Mouse (Mus musculus) liver, embryonic 13.5 days (tissue): Measurements from ENCODE around the gene Hes5. TPM values are rescaled to one million over a fixed set of nuclear protein-coding genes. Genes with fewer than 3 reads are reported as not detected.

Experiments
- ATAC-seq: fragments of 200-750 bp; cut with Nextera tagmentation; 2 replicates; pipeline ENCODE4 v1.8.0; 2017; ENCODE audit warnings: low read depth, mild to moderate bottlenecking, moderate number of reproducible peaks, moderate library complexity
- DNase-seq: peaks from one replicate; pipeline ENCODE4 v3.0.0; 2022
- H3K27ac ChIP-seq: fragments of 300-500 bp; sonication (generic); 2 replicates; pipeline ENCODE4 v1.5.1; 2015; ENCODE audit warnings: moderate library complexity, mild to moderate bottlenecking, inconsistent platforms
- H3K27me3 ChIP-seq: fragments of 300-500 bp; sonication (generic); 2 replicates; pipeline ENCODE4 v1.6.1; 2015; ENCODE audit warnings: mild to moderate bottlenecking, inconsistent platforms
- H3K36me3 ChIP-seq: fragments of 300-500 bp; sonication (generic); 2 replicates; pipeline ENCODE4 v1.6.1; 2015; ENCODE audit warnings: mild to moderate bottlenecking, inconsistent platforms
- H3K4me1 ChIP-seq: fragments of 300-500 bp; sonication (generic); replicated peaks from 2 replicates; pipeline ENCODE4 v1.6.1; 2015; ENCODE audit warnings: inconsistent platforms
- H3K4me2 ChIP-seq: fragments of 300-500 bp; sonication (generic); 2 replicates; pipeline ENCODE4 v1.6.1; 2015; ENCODE audit warnings: inconsistent platforms, mild to moderate bottlenecking, moderate library complexity
- H3K4me3 ChIP-seq: fragments of 300-500 bp; sonication (generic); replicated peaks from 2 replicates; pipeline ENCODE4 v1.5.1; 2015; ENCODE audit warnings: mild to moderate bottlenecking, inconsistent platforms
- H3K9ac ChIP-seq: fragments of 300-500 bp; sonication (generic); 2 replicates; pipeline ENCODE4 v1.6.1; 2015; ENCODE audit warnings: mild to moderate bottlenecking, inconsistent platforms
- H3K9me3 ChIP-seq: fragments of 300-500 bp; sonication (generic); replicated peaks from 2 replicates; pipeline ENCODE4 v1.6.1; 2016; ENCODE audit warnings: inconsistent platforms
- WGBS: fragments of 180-500 bp; shearing (Covaris S2); methylation state at CpG from one replicate; pipeline ENCODE4 v1.1.7; 2015; ENCODE audit not compliant: insufficient replicate concordance; 5-methylcytosine and 5-hydroxymethylcytosine counted together
- polyA plus RNA-seq: library from polyadenylated mRNA; unstranded; fragments of >200 nt; fragmentation: Nextera tagmentation; extraction: Ambion mirVana; gene quantifications from 2 replicates; pipeline ENCODE4 v1.2.1, GENCODE M21; 2015

The Hes5 gene
- polyA plus RNA-seq = 0.08 and 0.23 TPM in 2 replicates

DNA sequence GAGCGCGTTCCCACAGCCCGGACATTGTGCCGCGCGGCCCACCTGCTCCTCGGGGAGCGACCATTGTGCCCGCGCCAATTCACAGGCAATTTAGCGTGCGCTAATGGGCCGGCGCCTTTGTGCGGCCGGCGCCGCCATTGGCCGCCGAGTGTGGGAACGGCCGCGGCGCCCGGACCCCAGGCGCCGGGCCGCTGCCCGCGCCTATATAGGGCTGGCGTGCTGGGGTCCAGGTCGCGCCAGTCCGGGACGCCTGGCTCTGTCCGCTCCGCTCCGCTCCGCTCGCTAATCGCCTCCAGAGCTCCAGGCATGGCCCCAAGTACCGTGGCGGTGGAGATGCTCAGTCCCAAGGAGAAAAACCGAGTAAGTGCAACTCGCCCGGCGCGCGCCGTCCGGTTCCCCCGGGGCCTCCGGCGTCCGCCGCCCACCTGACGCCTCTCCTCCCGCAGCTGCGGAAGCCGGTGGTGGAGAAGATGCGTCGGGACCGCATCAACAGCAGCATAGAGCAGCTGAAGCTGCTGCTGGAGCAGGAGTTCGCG is at the start of gene Hes5:
TSS of gene Hes5 (plus strand) at position 234 of the 536 bp plus-strand sequence.
- Histone ChIP-seq H3K4me3 (peak within 1 kb of the TSS; percentile 46), H3K27me3 (peaks cover 80% of the 10 kb centered on the region), H3K9ac (no peak within 1 kb of the TSS), H3K27ac (no peak within 1 kb of the TSS), H3K36me3 (peaks cover 2% of the 10 kb centered on the region), H3K4me1 (peaks cover 48% of the 10 kb centered on the region), H3K4me2 (peak within 1 kb of the TSS; percentile 61), H3K9me3 (no peaks in the 10 kb centered on the region)
- DNase-seq (no peak), ATAC-seq (no peak)
- WGBS = 2% methylated on average over 55 of the region's 65 CpGs

DNA sequence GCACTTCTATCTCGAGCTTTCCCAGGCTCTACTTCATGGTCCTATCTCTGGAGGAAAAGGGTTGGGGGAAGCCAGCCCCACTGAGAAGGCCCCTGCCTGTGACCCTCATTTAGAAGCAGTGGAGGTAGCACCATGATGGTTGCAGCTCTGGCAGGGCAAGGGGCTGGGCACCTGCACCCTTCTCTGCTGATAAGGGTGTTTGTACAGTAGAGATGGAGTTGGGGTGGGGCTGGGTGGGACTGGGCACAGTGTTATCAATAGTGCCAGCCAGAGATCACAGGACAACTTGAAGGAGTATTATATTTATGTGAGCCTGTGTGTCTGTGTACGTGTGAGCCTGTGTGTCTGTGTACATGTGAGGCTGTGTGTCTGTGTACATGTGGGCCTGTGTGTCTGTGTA is 49.1 kb upstream of the Hes5 start:
- Histone ChIP-seq H3K9ac (peak overlapping the region; percentile 77), H3K4me1 (peaks cover 91% of the 10 kb centered on the region), H3K4me2 (peak overlapping the region; percentile 62), H3K36me3 (peaks cover 32% of the 10 kb centered on the region), H3K27ac (peak overlapping the region; percentile 98), H3K4me3 (peak overlapping the region; percentile 33), H3K27me3 (no peaks in the 10 kb centered on the region), H3K9me3 (no peaks in the 10 kb centered on the region)
- peak; percentile 92 for ATAC-seq
- WGBS = 8% methylated on average over 2 of the region's 2 CpGs
- peak; percentile 74 for DNase-seq

DNA sequence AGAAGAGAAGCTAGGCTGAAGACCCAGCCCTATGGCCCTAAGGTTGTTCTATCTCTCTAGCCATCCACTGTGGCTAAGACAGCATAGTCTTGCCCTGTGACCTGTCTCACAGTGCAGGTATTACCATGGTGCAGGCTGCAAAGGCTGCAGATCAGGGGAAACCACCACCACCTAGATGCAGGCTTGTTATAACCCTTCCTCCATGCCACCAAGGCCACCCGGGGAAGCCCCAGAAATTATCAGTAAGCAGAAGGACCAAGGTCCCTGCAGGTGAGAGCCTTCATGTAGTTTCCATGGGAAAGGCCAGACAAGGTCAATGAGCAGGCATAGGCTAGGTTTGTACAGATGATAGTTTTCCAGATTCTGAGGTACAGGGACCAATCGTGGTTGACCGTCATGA is 46.9 kb upstream of the Hes5 start:
- WGBS = 77% methylated on average over 3 of the region's 3 CpGs
- H3K9me3 ChIP-seq = 0 out of 2 replicates have a peak, but pooled peaks cover 4% of the 10 kb centered on the region
- peaks cover 96% of the 10 kb centered on the region for H3K4me1 ChIP-seq
- H3K36me3 ChIP-seq = peaks cover 54% of the 10 kb centered on the region
- ATAC-seq = no peak
- H3K9ac ChIP-seq = peak overlapping the region; percentile 69
- no peak overlapping the region for H3K4me2 ChIP-seq
- no peaks in the 10 kb centered on the region for H3K27me3 ChIP-seq
- H3K27ac ChIP-seq = peak overlapping the region; percentile 98
- no peak for DNase-seq
- no peak overlapping the region for H3K4me3 ChIP-seq

DNA sequence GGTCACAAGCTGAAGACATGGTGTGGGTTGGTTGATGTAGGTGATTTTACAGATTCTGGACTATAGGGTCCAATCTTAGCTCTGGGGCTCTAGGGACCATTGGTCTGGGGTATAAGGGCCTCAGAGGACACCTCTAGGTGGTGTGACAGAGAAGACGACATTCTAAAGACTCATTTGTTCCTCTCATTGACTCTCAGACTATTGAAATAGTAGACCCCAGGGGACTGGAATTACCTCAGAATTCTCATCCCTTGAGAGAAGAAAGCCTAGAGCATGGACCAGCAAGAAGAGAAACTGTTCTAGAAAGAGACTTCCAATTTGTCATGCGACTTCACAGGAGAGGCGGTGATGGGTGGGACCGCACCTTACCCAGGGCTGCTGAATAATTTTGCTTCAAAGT is 46.5 kb upstream of the Hes5 start:
- Histone ChIP-seq H3K36me3 (peaks cover 58% of the 10 kb centered on the region), H3K4me1 (peaks cover 95% of the 10 kb centered on the region), H3K27me3 (no peaks in the 10 kb centered on the region), H3K4me2 (no peak overlapping the region), H3K27ac (peak overlapping the region; percentile 98), H3K9ac (peak overlapping the region; percentile 69), H3K4me3 (no peak overlapping the region), H3K9me3 (0 out of 2 replicates have a peak, but pooled peaks cover 4% of the 10 kb centered on the region)
- DNase-seq (no peak), ATAC-seq (no peak)
- WGBS = 92% methylated on average over 4 of the region's 4 CpGs

DNA sequence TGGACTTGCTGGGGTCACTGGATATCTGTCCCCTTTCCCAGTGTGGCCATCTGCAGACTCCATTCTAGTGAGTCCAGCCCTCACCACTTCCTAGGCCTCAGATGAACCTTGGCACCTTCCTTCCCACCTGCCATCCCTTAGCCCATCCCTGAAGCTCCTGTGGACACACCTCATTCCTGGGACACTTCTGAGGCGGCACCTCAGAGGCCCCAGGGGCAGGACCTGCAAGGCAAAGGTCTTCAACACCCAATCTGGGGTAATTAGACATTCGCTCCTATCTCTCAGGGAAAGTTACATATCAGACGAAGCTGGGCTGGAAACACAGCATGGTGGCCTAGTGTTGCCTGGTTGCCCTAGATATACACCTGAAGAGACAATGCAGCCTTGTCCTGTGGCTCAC is 46.0 kb upstream of the Hes5 start:
- Histone ChIP-seq H3K9ac (peak overlapping the region; percentile 69; the same call in 1 of the 2 replicates), H3K36me3 (peaks cover 61% of the 10 kb centered on the region), H3K9me3 (0 out of 2 replicates have a peak, but pooled peaks cover 4% of the 10 kb centered on the region), H3K4me3 (no peak overlapping the region), H3K4me1 (peaks cover 91% of the 10 kb centered on the region), H3K4me2 (no peak overlapping the region), H3K27ac (peak overlapping the region; percentile 98), H3K27me3 (no peaks in the 10 kb centered on the region)
- ATAC-seq = no peak
- DNase-seq = no peak
- WGBS = 32% methylated on average over 3 of the region's 3 CpGs

DNA sequence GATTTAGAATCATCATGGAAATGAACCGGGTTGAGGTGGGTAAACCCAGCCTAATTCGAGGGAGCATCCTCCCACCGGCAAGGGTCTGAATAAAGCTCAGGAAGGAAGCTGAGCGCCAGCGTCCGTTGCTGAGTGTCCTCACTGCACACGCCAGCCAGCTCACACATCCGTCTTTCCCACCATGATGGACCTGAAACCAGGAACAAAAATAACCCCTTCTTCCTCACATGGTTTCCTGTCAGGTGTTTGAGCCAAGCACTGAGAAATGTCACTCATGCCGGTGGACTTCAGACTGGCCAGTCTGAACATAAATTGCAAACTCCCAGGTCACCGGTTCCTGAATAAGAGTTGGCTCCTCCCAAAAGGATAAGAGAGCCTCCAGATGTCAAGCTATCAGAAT is 45.4 kb upstream of the Hes5 start:
- no peaks in the 10 kb centered on the region for H3K27me3 ChIP-seq
- peaks cover 67% of the 10 kb centered on the region for H3K36me3 ChIP-seq
- 0 out of 2 replicates have a peak, but pooled peaks cover 4% of the 10 kb centered on the region for H3K9me3 ChIP-seq
- 0 out of 2 replicates have a peak overlapping the region, but pooled peaks have one; percentile 2 for H3K4me2 ChIP-seq
- WGBS = 31% methylated on average over 10 of the region's 10 CpGs
- H3K4me1 ChIP-seq = peaks cover 88% of the 10 kb centered on the region
- no peak for ATAC-seq
- peak overlapping the region; percentile 69 for H3K9ac ChIP-seq
- DNase-seq = no peak
- H3K4me3 ChIP-seq = no peak overlapping the region
- peak overlapping the region; percentile 98 for H3K27ac ChIP-seq

DNA sequence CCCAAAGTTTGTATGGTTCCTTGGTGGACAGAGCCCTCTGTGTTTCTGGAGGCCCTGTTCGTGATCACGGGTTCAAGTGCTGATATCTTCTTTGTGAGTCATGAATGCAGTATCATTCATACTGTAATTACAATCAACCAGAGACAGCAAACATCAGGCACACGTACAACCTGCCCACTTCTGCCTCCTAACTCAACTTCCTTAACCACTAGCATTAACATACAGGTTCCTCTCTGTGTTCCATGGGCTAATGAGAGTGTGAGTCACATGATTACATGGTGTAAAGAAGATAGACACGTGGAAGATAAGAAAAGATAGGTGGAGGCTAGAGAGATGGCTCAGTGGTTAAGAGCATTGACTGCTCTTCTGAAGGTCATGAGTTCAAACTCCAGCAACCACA is 44.1 kb upstream of the Hes5 start:
- H3K4me2 ChIP-seq = no peak overlapping the region
- WGBS = 53% methylated on average over 4 of the region's 4 CpGs
- ATAC-seq (peak; percentile 11; the same call in 1 of the 2 replicates), DNase-seq (no peak)
- peak overlapping the region; percentile 98 for H3K27ac ChIP-seq
- H3K27me3 ChIP-seq = no peaks in the 10 kb centered on the region
- H3K4me1 ChIP-seq = peaks cover 84% of the 10 kb centered on the region
- H3K9me3 ChIP-seq = 0 out of 2 replicates have a peak, but pooled peaks cover 4% of the 10 kb centered on the region
- H3K9ac ChIP-seq = peak overlapping the region; percentile 69
- no peak overlapping the region for H3K4me3 ChIP-seq
- peaks cover 78% of the 10 kb centered on the region for H3K36me3 ChIP-seq

DNA sequence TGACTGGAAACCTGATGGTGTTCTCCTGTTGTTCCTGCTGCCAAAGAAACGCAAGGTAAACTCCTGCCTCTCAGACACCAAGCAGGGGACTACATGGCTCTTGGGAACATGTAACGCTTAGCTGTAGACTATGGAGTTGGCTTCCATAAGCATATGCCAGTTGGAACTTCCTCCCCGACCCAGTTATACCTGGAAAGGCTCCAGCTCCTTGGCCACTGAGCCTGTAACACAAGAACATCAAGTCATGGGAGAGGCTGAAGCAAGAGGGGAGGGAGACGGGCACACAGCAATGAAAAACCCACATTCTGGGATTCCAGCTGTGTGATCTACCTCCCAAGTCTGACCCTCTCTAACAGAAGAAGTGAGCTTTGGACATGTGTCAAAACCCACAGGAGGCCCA is 38.4 kb upstream of the Hes5 start:
- peaks cover 97% of the 10 kb centered on the region for H3K36me3 ChIP-seq
- H3K27ac ChIP-seq = peak overlapping the region; percentile 99
- H3K4me3 ChIP-seq = peak overlapping the region; percentile 75
- no peaks in the 10 kb centered on the region for H3K27me3 ChIP-seq
- ATAC-seq (no peak), DNase-seq (no peak)
- WGBS = 90% methylated on average over 4 of the region's 4 CpGs
- peak overlapping the region; percentile 97 for H3K9ac ChIP-seq
- H3K4me2 ChIP-seq = peak overlapping the region; percentile 93
- peaks cover 85% of the 10 kb centered on the region for H3K4me1 ChIP-seq
- H3K9me3 ChIP-seq = 0 out of 2 replicates have a peak, but pooled peaks cover 4% of the 10 kb centered on the region

DNA sequence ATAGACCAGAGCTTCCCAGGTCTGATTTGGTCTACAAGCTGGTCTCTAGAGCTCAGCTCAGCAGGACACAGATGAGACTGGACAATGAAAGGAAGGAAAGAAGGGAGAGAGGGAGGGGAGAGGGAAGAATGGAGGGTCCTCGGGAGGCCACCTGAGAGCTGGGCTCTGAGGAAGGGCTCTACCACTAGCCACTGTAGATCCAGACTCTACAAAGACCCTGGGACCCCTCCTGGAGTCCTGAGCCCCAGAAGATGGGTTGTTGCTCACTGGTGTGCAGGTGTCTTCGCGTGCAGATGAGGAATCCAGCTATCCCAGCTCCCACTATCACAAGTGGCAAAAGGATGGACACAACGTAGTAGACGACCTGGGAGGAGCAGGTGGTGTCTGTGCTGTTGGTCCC is 37.8 kb upstream of the Hes5 start:
- Histone ChIP-seq H3K9me3 (no peaks in the 10 kb centered on the region), H3K36me3 (peaks cover 93% of the 10 kb centered on the region)

DNA sequence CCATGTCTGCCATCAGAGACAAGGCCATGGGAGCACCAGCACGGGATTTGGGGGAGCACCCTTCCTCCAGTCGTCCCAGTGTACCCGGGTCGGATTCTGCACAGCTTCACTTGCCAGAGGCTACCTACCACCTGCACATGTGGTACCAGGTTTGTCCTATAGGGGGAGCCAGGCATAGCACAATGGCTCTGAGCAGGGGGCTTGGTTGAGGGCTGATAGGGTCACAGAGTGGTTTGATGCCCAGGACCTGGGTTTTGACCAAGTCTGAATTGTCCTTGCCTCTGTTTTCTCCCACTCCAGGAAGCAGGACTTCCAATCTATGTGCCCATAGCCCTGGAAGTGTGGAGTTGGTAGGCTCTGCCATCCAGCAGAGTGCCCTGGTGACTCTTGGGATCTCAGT is 35.3 kb upstream of the Hes5 start:
- Histone ChIP-seq H3K4me3 (peak overlapping the region; percentile 75), H3K27ac (peak overlapping the region; percentile 99), H3K4me2 (peak overlapping the region; percentile 93), H3K27me3 (no peaks in the 10 kb centered on the region), H3K4me1 (peaks cover 92% of the 10 kb centered on the region), H3K9ac (peak overlapping the region; percentile 97), H3K36me3 (peaks cover 70% of the 10 kb centered on the region), H3K9me3 (no peaks in the 10 kb centered on the region)
- 56% methylated on average over 4 of the region's 4 CpGs for WGBS
- DNase-seq (peak; percentile 48), ATAC-seq (no peak)

More for the DNA sequence above, 37.8 kb upstream of the Hes5 start:
- DNase-seq = no peak
- ATAC-seq = no peak
- peak overlapping the region; percentile 75 for H3K4me3 ChIP-seq
- no peaks in the 10 kb centered on the region for H3K27me3 ChIP-seq
- H3K4me1 ChIP-seq = peaks cover 83% of the 10 kb centered on the region
- 83% methylated on average over 5 of the region's 5 CpGs for WGBS
- H3K27ac ChIP-seq = peak overlapping the region; percentile 99
- peak overlapping the region; percentile 93 for H3K4me2 ChIP-seq
- peak overlapping the region; percentile 97 for H3K9ac ChIP-seq

DNA sequence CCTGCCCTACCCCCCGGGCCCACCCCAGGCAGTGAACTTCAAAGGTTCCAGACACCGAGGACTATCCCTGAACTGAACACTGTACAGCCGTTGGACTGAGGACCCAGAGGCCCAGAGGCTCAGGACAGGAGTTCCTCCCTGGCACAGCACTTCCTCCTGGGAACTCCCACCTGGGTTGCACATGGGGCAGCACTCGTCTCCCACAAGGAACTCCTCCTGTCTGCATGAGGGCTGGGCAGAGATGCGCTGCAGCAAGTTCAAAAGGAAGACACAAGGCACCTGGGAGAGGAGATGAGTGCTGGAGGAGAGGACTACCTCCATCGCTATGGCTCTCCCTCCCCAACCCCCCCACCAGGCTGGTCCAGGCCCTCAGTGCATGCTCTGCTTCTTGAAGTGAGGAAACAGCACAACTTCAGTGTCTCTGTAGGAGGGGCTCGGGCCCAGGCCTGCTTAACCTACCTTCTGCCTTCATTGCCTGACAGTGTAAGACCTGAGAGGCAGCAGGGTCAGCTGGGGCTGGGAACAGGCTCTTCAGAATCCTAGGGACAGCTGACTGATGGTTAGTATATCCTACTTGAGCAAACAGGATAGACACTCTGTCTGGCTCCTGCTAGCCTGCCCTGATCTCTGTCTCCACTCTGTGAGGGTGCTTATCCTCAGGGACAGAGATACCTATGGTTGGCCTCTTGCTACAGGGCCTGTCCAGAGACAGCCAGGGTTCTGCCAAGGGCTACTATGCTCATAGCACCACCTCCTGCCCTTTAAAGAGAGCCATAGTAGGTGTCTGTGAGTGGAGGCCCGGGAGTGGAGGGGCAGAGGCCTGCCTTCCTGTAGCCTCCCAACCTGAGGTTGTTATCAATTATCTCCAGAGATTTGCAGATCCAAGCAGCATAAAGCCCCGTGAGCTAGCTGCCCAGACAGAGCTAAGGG is 33.5 kb upstream of the Hes5 start:
- H3K4me3 ChIP-seq = peak overlapping the region; percentile 75
- H3K27me3 ChIP-seq = no peaks in the 10 kb centered on the region
- peak overlapping the region; percentile 93 for H3K4me2 ChIP-seq
- ATAC-seq (peak; percentile 35), DNase-seq (peak; percentile 50)
- H3K9me3 ChIP-seq = no peaks in the 10 kb centered on the region
- 28% methylated on average over 9 of the region's 9 CpGs for WGBS
- peaks cover 53% of the 10 kb centered on the region for H3K36me3 ChIP-seq
- peak overlapping the region; percentile 97 for H3K9ac ChIP-seq
- H3K27ac ChIP-seq = peak overlapping the region; percentile 99
- H3K4me1 ChIP-seq = peaks cover 78% of the 10 kb centered on the region
